Mouse (Mus musculus) T-helper 2 cell (primary cell): ENCODE results near the gene Noa1.

Source experiments
- in situ Hi-C: fragments of 300-600 bp; cut with MboI, MseI; formaldehyde crosslinking; loops from one replicate; pipeline ENCODE4 v1.15.1; 2025; ENCODE audit warnings: high pct_unique_total_duplicates

Gene Noa1

DNA sequence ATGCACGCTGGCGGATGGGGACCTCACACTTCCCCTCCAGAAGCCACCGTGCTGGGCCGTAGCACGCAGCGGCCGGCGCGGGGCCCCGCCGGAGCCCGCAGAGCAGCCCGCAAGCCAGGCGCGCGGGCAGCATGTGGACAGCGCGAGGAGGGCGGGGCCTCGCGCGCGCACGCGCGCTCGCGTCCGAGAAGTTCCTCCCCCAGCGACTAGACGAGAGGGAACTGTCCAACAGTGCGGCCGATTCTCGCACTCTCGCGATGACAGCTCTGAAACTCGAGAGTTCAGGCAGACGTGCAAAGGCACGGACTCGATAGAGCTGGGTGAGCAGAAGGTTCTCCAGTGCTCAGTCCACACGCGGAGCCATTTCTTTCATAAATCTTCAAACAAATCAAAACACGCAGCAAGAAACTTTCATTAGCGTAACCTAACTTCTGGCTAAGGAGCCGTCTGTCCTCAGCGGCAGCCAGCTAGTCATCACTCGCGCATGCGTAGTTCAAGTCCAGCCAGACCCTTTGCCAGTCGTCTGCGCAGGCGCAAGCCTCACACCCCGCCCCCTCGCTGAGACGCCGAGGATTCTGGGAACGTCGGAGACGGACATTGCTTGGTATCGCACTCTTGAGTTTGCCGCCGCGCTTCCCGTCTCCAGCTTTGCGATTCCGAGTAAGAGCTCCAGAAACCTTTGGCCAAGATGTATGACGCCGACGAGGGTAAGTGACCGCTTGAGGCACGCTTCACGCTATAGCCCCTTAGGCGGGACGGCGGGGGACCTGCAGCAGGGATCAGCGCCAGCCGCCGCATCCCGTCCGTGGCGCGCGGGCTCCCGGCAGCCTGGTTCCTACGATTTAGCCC, at the start of gene Noa1, which contains the start of gene Polr2b:
Noa1 (minus strand) TSS at position 161 of the 849 bp plus-strand sequence.
Polr2b (plus strand) TSS at position 224 of the 849 bp plus-strand sequence.
- in situ Hi-C loops, result loop anchor here (5.0 kb wide), 1 partner anchor 38 kb away; no protein-coding TSS in a partner anchor

DNA sequence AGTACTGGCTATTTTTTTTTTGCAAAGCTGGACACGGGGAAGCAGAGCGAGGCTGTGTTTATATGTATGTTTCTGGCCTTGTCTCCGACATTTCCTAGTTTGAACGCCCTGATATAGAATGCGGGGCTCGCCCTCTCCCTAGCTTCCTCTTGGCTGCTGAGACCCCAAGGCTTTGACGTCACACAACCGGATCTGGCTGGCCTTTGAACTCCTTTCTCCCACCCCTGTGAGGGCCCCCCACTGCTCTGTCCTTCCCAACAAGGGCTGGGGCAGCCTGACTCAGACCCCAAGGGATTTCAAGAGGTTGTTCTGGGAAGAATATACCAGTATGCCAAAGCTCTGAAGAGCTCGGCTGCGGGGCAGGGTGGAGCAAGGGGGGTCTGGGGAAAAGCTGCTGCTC, 48.5 kb upstream of the Noa1 start:
- in situ Hi-C loops, result loop anchor here (5.0 to 25.0 kb wide), 2 partner anchors 44 to 796 kb away; no protein-coding TSS in a partner anchor

DNA sequence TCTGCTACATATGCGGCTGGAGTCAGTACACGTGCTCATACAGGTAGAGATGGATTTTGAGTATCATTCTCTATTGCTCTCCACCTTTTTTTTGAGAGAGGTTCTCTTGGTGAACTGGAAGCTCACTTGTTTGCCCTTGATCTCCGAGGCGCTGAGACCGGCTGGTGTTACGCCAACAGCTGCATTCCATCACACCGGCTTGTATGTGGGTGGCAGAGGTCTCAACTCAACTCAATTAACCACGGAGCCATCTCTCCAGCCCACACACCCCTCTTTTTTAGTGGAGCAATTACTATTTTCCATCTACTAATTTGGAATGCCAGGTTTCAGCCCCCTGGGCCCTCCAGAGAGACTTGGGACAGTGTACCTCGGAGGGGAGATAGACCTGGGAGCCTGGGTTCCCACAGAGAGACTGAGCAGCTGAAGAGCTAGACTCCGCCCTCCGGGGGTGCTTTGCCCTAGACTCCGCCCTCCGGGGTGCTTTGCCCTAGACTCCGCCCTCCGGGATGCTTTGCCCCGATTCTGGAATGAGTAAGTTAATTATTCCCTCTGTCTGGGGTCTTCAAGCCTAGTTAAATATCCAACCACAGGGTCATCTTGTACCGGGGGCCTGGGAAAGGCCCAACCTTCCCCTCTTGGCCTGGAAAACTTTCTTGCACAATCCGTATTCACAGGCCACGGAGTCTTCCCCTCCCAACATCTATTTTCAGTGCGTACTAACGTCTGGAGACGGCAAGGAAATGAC, 47.7 kb upstream of the Noa1 start:
- in situ Hi-C loops, result loop anchor here (5.0 to 25.0 kb wide), 2 partner anchors 45 to 795 kb away; no protein-coding TSS in a partner anchor

DNA sequence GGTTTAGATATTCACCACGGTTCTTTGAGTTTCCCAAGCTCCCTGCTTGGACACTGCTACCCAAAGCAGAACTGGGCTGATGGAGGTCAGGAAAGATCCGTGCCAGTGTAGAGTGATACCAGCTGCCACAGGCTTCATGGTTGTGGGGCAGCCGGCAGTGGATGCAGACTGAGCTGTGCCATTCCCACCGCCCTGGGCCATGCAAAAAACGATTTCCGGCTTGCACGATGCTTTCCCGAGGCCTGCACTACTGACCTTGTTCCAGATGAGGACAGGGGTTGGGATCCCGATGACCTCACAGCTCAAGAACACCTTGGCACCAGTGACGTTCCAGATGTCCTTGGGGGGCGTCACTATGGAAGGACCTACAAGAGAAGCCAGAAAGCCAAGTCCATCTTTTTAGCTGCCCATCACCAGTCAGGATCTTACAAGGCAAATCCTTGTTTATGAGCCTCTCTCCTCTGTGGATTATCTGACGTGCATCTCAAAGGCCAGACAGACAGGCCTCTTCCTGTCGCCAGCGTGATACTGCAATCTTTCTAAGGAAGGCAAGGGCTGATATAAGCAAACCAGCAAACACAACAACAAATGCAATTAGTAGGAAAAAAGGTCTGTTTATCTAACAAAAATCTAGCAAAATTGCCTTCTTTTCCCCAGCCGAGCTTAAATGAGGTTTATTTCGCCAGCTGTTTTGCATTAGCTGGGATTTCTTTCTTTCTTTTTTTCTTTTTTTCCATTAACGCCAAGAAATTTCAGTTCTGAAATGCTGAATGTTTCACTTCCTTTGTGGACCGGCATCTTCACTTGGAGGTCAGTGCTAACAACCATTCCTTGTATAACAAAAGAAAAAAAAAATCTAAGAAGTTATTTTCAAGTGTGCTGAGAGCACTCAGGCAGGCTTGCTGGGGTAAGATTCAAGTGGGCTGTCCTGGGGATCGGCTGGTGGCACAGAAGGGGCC, 45.7 kb upstream of the Noa1 start:
- in situ Hi-C loops, result loop anchor here (5.0 to 25.0 kb wide), 2 partner anchors 47 to 793 kb away; no protein-coding TSS in a partner anchor

DNA sequence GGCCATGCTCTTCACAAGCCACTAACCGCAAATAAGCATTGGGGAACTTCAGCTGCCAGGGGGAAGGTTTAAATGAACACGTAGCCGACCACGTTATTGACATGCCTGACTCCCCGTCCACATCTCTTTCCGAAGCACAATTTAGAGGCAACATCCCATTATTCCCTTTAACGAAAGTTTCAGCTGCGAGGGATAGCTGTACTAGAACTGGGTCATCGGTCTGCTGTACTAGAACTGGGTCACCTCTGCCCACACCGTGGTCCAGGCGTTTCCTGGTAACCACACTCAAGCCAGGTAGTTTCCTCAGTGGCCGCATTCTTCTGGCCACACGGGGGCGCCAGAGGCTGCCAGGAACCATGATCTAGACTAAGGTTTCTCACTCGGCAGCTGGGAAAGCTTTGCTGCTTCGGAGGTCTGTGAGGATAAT, 44.5 kb upstream of the Noa1 start:
- in situ Hi-C loops, result loop anchor here (5.0 to 25.0 kb wide), 2 partner anchors 108 to 792 kb away; no protein-coding TSS in a partner anchor

DNA sequence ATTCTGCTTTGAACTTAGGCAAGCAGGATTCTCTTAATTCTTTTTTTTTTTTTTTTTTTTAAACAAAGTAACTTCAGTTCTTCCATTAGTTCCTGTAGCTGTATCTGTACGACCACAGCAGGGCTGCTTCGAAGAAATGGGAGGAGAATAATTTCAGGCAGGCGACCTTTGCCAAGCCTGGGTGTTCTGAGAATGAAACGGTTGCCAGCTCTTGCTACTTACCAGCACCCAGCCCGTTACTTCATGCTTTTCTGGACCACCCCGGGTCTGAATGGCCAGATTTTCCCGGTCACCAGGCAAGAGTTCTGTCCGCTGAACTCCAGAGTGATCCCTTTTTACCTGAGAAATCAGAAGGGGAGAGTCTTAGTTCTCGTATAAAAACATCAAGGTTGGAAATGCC, 41.8 kb upstream of the Noa1 start:
- in situ Hi-C loops, result loop anchor here (5.0 to 25.0 kb wide), 2 partner anchors 111 to 789 kb away; no protein-coding TSS in a partner anchor

DNA sequence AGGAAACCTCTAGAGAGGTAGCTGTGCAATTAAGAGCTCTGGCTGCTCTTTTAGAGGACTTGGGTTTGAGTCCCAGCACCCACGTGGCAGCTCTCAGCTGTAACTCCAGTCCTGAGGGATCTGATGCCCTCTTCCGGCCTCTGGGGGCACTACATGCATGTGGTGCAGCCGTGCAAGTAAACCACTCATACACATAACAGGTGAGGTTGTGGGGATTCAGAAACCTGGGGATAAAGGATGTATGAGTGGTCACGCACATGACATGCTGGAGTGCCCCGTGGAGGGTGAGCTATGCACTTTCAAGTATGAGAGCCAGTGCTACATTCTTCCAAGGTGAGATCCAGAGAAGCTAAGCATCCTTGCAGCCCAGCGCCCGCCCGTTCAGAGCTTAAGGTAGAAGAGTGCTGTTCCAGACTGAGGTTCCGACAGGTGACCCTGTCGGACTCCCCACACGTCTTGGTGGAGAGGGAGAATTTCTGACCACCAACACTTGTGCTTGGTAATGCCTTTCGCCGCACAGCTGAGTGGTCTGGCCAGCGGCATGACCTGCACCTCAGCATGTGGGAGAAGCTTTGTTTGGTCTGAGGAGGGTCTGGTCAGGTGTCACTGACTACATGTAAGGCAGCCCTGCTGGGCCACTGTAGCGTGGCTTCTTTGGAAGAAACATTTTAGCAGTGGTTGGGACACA, 40.2 kb upstream of the Noa1 start:
- in situ Hi-C loops, result loop anchor here (5.0 to 25.0 kb wide), 2 partner anchors 112 to 788 kb away; no protein-coding TSS in a partner anchor

DNA sequence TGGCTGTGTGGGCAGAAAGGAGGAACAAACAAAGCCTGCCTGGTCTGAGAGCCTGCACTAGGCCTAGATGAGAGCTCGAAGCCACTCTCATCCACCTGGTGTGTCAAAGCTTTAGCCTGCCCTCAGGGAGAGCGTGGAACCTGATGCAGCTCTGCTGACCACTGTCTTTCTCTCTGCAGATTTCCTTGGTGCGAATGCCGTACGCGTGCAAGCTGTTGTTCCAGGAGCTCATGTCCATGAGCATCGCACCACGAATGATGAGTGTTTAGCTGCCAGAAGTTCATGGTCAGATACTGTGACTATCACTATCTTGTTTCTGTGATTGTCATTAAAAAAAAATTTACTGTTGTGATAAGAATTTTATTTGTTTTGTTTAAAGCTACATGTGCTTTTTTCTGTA, 39.0 kb upstream of the Noa1 start:
- in situ Hi-C loops, result no loop called here

DNA sequence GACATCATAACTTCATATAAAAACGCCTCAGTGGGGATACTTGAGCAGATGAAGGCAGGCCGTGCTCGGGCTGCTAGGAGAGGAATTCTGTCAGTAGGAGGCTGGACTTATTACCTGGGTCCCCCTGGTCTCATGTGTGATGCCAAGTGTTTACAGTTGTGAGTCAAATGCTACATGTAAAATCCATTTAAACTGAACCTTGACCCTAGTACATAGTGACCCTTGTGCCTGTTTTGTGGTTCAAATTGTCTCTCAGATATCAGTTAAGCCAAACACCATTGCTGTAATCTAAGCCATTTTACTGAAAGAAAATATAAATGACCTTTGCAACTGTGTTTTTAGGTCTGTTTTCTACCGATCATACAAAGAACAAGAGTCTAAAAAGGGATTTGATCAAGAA, 30.1 kb upstream of the Noa1 start:
- in situ Hi-C loops, result no loop called here

DNA sequence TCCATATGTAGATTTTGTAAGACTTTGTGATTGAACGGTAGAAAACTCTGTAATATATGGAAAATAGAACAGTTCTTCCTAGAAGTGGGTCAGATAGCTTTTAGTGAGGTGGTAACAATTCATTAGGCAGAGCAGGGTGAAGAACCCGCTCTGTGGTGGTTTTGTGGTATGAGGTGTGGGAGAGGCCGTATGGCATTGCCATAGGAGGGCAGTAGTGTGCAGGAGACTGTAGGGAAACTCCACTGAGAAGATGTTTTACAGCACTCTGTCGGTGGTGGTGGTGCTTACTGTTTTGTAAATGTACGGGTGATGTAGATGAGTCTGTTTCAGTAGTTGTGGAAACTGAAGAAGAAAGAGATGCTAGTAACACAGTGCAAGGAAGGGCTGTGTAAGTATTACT, 20.3 kb upstream of the Noa1 start:
- in situ Hi-C loops, result loop anchor here (5.0 kb wide), 1 partner anchor 348 kb away; no protein-coding TSS in a partner anchor

DNA sequence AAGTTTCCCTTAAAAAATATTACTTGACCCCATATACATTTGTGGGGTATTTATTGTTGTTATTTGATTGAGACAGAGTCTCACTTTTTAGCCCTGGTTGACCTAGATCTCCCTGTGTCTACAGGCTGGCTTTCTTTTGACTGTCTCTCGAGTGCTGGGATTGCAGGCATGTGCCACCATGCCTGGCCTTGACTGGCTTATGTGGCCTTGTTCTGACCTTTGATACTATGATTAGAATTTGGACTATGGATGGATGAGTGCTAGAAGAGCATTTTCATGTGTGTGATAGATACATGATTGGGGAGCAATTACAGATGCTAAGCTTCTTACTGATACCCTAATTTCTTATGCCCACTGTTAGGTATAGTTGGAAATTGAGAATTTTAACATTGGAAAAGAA, 15.1 kb upstream of the Noa1 start:
- in situ Hi-C loops, result no loop called here

DNA sequence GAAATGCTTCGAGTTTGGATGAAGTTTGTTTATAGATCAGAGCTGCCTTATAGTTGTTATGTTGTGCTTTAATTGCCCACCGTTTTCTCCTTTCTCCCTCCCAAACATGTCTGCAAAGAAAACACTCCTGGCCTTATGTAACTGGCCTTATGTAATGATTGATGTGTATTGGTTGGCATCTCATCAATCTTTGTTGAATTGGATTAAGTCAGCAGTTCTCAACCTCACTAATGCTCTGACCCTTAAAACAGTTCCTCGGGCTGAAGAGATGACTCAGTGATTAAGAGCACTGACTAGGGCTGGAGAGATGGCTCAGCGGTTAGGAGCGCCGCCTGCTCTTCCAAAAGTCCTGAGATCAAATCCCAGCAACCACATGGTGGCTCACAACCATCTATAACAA, 5.1 kb upstream of the Noa1 start:
- in situ Hi-C loops, result no loop called here

DNA sequence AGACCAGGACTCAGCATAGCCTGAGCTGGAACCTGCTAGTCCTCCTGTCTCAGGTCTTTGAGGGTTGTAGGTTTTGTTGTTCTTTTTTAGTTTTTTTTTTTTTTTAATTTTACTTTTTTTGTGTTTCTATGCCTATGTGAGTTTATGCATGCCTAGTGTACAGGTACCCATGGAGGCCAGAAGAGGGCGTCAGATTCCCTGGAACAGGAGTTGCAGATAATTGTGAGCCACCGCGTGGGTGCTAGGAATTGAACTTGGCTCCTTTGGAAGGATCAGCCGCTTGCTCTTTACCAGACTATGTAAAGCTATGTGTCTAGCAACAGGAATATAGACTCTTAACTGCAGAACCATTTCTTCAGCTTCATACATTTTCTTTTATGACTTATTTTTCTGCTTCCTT, 4.3 kb upstream of the Noa1 start:
- in situ Hi-C loops, result no loop called here

DNA sequence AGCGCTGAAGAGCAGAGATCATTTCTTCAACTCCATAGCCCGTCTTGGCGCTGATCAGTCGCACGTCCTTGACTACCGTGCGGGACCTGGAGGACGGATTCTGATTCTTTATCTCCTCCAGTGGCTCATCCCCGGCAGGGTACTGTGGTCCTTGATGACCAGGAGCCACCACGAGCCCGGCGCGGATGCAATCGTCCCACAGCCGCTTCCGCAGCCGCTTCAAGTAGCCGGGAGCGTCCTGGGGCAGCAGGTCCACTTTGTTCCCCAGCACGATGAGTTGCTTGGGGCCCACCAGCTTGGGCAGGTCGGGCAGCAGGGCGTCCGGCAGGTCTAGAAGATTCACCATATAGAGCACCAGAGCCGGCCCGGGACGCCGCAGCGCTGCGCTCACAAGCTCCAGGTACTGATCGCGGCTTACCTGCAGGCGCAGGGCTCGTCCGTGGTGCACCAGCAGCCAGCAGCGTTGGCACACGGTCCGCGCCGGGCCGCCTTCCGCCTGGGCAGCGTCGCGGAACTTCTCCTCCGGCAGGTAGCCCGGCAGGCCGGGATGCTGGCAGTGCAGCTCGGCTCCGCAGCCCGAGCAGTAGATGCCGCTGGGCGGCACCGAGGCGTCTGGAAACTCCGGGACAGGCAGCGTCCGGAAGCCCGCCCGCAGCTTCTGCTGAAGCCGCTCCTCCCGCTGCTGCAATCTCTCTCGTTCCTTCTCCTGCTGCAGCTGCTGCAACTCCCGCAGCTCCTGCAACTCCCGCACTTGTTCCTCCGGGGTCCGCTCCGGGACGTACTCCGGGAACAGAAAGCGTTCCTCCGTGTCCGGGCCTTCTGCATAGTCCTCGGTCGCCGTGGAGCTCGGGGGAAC, 605 bp downstream of the Noa1 start:
- in situ Hi-C loops, result loop anchor here (5.0 kb wide), 1 partner anchor 37 kb away; no protein-coding TSS in a partner anchor

DNA sequence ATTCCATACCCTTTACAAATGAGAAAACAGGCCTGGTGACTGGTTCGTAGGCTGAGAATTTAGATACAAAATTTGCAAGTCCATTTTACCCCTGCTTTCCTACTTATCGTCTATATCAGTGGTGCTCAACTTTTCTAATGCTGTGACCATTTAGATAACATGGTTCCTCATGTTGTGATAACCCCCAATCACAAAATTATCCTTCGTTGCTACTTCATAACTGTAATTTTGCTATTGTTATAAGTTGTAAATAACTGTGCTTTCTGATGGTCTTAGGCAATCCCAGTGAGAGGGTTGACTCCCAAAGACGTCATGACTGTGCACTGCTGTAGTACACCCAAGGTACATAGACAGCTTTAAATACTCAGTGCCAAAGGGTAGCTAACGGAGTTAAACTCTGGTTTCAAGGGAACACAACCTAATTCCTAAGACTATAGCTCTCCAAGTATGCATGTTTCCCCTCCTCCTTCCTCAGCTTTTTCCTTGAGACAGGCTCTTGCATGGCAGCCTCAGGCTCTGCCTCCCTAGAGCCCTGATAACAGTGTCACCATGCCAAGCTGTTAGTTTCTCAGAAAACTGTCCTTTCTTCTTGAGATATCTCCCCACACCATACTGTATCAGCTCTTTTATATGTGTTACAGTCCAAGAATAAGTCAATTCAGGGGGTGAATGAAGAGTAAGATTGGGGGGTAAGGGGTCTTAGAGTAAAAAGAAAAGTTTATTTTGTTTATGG, 1.9 kb downstream of the Noa1 start:
- in situ Hi-C loops, result loop anchor here (5.0 kb wide), 1 partner anchor 36 kb away; no protein-coding TSS in a partner anchor

DNA sequence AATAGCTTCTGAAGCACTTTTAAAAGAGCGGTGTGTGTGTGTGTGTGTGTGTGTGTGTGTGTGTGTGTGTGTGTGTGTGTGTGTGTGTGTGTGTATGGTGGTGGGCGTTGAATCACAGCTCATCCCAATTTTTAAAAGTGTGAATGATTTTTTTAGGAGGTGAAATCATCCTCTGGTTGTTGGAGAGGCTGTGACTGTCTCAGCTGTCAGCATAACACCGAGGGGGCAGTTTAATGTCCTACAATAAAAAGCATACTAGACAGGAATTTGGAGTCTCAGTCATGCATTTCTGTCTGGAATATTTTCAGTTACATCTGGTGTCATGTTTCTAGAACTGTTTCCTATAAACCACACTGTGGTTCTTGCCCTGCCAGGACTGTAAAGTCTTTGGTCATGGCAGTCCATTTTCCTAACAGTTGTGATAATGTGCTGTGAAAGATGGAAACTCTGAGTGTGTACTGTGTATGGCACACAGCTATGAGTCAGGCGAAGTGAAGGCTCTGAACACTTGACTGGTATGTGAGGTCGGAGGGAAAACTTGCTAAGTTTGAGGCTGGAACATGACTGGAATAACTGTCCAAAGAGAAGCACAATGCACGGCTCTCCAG, 8.5 kb downstream of the Noa1 start:
- in situ Hi-C loops, result no loop called here

DNA sequence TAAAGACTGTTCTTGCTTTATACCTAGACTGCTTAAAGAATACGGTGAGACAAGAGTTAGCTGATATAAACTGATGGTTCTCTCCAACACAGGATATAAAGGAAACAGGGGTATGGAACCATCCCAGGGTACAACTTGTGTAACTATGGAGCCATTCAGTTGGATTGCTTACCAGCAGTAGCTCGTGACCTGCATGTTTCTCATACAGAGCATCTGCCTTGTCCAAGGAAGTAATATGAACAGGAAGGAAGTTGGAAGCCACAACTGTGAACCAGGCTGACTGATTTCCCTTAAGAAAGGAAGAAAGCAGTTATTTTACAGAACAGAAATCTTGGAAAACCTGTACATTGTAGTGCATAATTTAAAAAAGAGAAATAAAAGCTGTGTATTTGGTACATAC, 10.4 kb downstream of the Noa1 start:
- in situ Hi-C loops, result no loop called here
